In the genomic region with DNA sequence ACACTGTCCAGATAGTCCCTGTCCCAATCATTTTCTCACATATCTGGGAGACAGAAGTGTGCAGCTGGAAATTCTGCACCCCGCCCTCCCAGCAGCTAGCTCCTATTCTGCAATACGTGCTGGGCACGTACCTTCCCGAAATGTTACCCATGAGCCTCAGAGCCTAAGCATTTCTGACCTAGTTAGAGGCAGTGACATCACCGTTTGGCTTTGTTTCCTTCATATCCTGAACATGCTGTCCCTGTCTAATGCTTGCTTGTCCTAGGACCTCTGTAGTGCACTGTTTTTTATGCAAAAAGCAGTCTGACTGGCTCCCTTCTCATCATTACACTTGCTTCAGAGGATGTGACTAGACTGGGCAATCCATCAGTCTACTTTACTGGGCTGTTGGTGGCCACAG, we compare ENCODE assay signal across 10 mouse cellular contexts. TPM values are rescaled to one million over a fixed set of nuclear protein-coding genes. Genes with fewer than 3 reads are reported as not detected.
DNase-seq lines count a peak whose midpoint lies in the region; ATAC-seq and TF ChIP-seq lines count a peak whose summit lies in the region.
"Had no signal": no experiment of that assay in that cellular context is flagged by ENCODE, and none has a peak within 500 bp of the region (broad histone marks: within the 10 kb centered on the region; RNA-seq: fewer than 3 reads in every experiment).

No protein-coding gene starts in this region.

- H3K4me1 ChIP-seq in hindbrain, embryonic 16.5 days (ENCODE audit: control insufficient read depth, insufficient read depth, low read depth, low read length) = peaks cover 7% of the 10 kb centered on the region
- peaks cover 19% of the 10 kb centered on the region for H3K4me1 ChIP-seq in hindbrain, embryonic 13.5 days (replicated peaks)

- no peak for TF ChIP-seq CTCF in brain, embryonic 14.5 days (IDR thresholded peaks at IDR 0.05; ENCODE audit: borderline replicate concordance, extremely low read depth, insufficient read depth, insufficient read length)

- H3K9me3 ChIP-seq in hindbrain, embryonic 16.5 days (ENCODE audit: control insufficient read depth, low read length) = no peaks in the 10 kb centered on the region
- no peaks in the 10 kb centered on the region for H3K9me3 ChIP-seq in hindbrain, embryonic 13.5 days
- H3K9me3 ChIP-seq: embryonic facial prominence, embryonic 15.5 days had no signal

- H3K9ac ChIP-seq in hindbrain, embryonic 16.5 days (ENCODE audit: low read depth, low read length) = no peak overlapping the region
- no peak overlapping the region for H3K9ac ChIP-seq in hindbrain, embryonic 13.5 days
- H3K9ac ChIP-seq: embryonic facial prominence, embryonic 15.5 days had no signal

- 0 out of 2 replicates have a peak, but pooled peaks have one; percentile 25 for ATAC-seq in hindbrain, embryonic 16.5 days
- ATAC-seq in hindbrain, embryonic 13.5 days (ENCODE audit: low FRiP score) = no peak

- no peak overlapping the region for H3K4me2 ChIP-seq in hindbrain, embryonic 16.5 days (ENCODE audit: low read length)
- no peak overlapping the region for H3K4me2 ChIP-seq in hindbrain, embryonic 13.5 days
- H3K4me2 ChIP-seq: embryonic facial prominence, embryonic 15.5 days had no signal

- no peak overlapping the region for H3K27ac ChIP-seq in hindbrain, embryonic 16.5 days (ENCODE audit: low read depth, low read length)
- no peak overlapping the region for H3K27ac ChIP-seq in hindbrain, embryonic 13.5 days
- H3K27ac ChIP-seq: embryonic facial prominence, embryonic 15.5 days had no signal

- no peaks in the 10 kb centered on the region for H3K36me3 ChIP-seq in hindbrain, embryonic 16.5 days (ENCODE audit: control insufficient read depth, insufficient read depth, low read length)
- no peaks in the 10 kb centered on the region for H3K36me3 ChIP-seq in hindbrain, embryonic 13.5 days
- H3K36me3 ChIP-seq: embryonic facial prominence, embryonic 15.5 days had no signal

- no peaks in the 10 kb centered on the region for H3K27me3 ChIP-seq in hindbrain, embryonic 16.5 days (replicated peaks; ENCODE audit: control insufficient read depth, insufficient read depth, low read length)
- no peaks in the 10 kb centered on the region for H3K27me3 ChIP-seq in hindbrain, embryonic 13.5 days
- H3K27me3 ChIP-seq: embryonic facial prominence, embryonic 15.5 days had no signal

- H3K4me3 ChIP-seq in hindbrain, embryonic 16.5 days (ENCODE audit: low read length) = no peak overlapping the region
- H3K4me3 ChIP-seq in hindbrain, embryonic 13.5 days = no peak overlapping the region
- H3K4me3 ChIP-seq: embryonic facial prominence, embryonic 15.5 days had no signal

- intact Hi-C loops in heart, postnatal 36 days (cut with DNase I) = no loop called here

- DNase-seq in Muller cell, postnatal 12 days (ENCODE audit: inconsistent ontology term) = peak; percentile 87
- peak; percentile 59 for DNase-seq in brain, embryonic 14.5 days (ENCODE audit: low read depth)
- peak; percentile 38 to 49 for DNase-seq in heart, postnatal 36 days
- DNase-seq in spleen, adult 18-20 months = no peak
- no peak for DNase-seq in thymus, postnatal 0 days (ENCODE audit: low spot score)
- no peak for DNase-seq in ovary, postnatal 10 days (ENCODE audit: low spot score)

- 80% methylated on average over 5 of the region's 5 CpGs for WGBS in hindbrain, embryonic 16.5 days
- 78% methylated on average over 5 of the region's 5 CpGs for WGBS in hindbrain, embryonic 13.5 days

- no peak for TF ChIP-seq POLR2A in brain, embryonic 14.5 days (IDR thresholded peaks at IDR 0.05; ENCODE audit: borderline replicate concordance, extremely low read depth, insufficient read depth, insufficient read length, poor library complexity, severe bottlenecking)

RNA-seq across cellular contexts. Expression of gene Wdr95, which starts 38.5 kb away (rescaled TPM):
- 0.24 TPM in 2 replicates for polyA plus RNA-seq in hindbrain, embryonic 16.5 days (2015; fragmentation: Nextera tagmentation; extraction: Ambion mirVana)
- polyA plus RNA-seq in hindbrain, embryonic 13.5 days (2015; fragmentation: Nextera tagmentation; extraction: Ambion mirVana) = 0.10 and 0.84 TPM in 2 replicates
- 0.37 and 0.42 TPM in 2 replicates for polyA plus RNA-seq in brain, embryonic 14.5 days (2012; rRNA removed)
- not detected for total RNA-seq in heart, postnatal 36 days (2021)
- polyA plus RNA-seq in thymus, postnatal 0 days (2015; fragmentation: Nextera tagmentation; extraction: Ambion mirVana) = 0.07 and 0.31 TPM in 2 replicates
- polyA plus RNA-seq: kidney, embryonic 16.5 days had no signal

Comparison
In these comparisons a context has a peak if more than half of its experiments do, and no peak if none do; other contexts are left out.
1. DNase-seq: peak in Muller cell, postnatal 12 days (single experiment), brain, embryonic 14.5 days (single experiment) and heart, postnatal 36 days (2 of 2); none in spleen, adult 18-20 months (0 of 2), thymus, postnatal 0 days (single experiment) and ovary, postnatal 10 days (single experiment).